Mouse (Mus musculus) heart, postnatal 0 days (tissue): Measurements from ENCODE around the gene Atad5.

Experiments
- CTCF ChIP-seq: IDR thresholded peaks from 2 replicates; pipeline ENCODE4 v1.5.1; 2016; ENCODE audit warnings: antibody characterized with exemption, control low read depth, low read depth
- EP300 ChIP-seq: IDR thresholded peaks from 2 replicates; pipeline ENCODE4 v1.6.1; 2016; ENCODE audit warnings: antibody characterized with exemption, low read depth

DNA sequence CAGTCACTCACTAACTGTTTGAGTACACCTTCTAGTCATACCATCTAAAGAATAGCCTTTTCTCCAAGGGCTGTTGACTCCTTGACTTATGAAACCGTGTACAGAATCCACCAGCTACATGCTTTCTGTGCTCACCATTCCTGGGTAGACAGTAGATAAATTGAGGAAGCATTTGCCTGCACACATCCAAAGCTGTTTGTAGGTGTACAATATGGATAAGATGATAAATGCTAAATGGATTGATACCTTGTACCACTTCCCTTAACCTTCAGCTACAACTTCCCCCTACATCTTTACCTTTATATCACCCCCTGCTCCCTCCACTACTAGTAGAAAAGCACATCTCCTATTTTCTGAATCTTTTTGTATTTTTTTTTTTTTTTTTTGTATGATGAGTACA lies 15.2 kb downstream of the Atad5 start:
- TF ChIP-seq EP300 (no peak), CTCF (no peak)
